Mouse (Mus musculus) Patski (cell line): ENCODE data around the gene Coil. TPM values are rescaled to one million over a fixed set of nuclear protein-coding genes. Genes with fewer than 3 reads are reported as not detected.

Experiments
- ATAC-seq: fragments of 100-300 bp; one replicate; pipeline ENCODE4 v1.8.0; 2021
- CTCF ChIA-PET: fragments of 350-600 bp; sonication (Branson Sonifier 250); formaldehyde crosslinking; loops from one replicate; lab custom pipeline; 2022; ENCODE audit warnings: inconsistent platforms; lab: Charles Lee
- POLR2A ChIA-PET: fragments of 350-600 bp; sonication (Branson Sonifier 250); formaldehyde crosslinking; loops from one replicate; lab custom pipeline; 2022; ENCODE audit warnings: antibody characterized with exemption, inconsistent platforms; lab: Charles Lee
- DNase-seq: peaks from one replicate; pipeline ENCODE4 v3.0.0-alpha.2; 2011; ENCODE audit warnings: low read depth, low spot score
- H3K27me3 ChIP-seq: fragments of 371-371 bp; one replicate; pipeline ENCODE4 v1.5.1; 2021
- CTCF ChIP-seq: fragments of 100-300 bp; IDR thresholded peaks from one replicate; pipeline ENCODE4 v1.5.1; 2021
- in situ Hi-C: fragments of 300-500 bp; cut with MboI; formaldehyde crosslinking; loops from 3 replicates; pipeline ENCODE4 v1.11.1; 2018; ENCODE audit warnings: low pct_unique_long_range_greater_than_20kb, mixed read lengths
- polyA plus RNA-seq: library from polyadenylated mRNA; unstranded; gene quantifications from one replicate; pipeline ENCODE4 v1.2.3, GENCODE M21; 2021

Coil gene
- polyA plus RNA-seq, 1 experiment from 2014 or later: 9.7 TPM

DNA sequence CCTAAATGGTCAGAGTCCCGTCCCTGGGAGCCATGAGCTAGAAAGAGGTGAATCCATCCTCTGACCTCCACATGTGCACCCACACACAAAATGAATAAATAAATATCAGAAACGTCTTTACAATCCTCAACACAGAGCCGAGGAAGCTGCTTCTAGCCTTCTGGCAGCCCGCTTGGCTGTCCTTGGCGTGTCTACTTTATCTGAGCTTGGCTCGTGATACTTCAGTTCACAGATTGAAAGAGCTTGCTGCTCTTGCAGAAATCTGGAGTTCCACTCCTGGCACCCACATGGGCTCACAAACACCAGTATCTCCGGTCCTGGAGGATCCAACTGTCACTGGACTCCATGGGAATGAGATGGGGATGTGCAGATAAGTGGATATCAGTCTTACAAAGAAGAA is 51.6 kb downstream of the Coil start:
- no peak for TF ChIP-seq CTCF
- ATAC-seq: no peak
- POLR2A ChIA-PET: interaction anchor here (0.7 kb wide), 1 partner anchor 937 kb away, joined by 3 read pairs; no protein-coding TSS in a partner anchor

DNA sequence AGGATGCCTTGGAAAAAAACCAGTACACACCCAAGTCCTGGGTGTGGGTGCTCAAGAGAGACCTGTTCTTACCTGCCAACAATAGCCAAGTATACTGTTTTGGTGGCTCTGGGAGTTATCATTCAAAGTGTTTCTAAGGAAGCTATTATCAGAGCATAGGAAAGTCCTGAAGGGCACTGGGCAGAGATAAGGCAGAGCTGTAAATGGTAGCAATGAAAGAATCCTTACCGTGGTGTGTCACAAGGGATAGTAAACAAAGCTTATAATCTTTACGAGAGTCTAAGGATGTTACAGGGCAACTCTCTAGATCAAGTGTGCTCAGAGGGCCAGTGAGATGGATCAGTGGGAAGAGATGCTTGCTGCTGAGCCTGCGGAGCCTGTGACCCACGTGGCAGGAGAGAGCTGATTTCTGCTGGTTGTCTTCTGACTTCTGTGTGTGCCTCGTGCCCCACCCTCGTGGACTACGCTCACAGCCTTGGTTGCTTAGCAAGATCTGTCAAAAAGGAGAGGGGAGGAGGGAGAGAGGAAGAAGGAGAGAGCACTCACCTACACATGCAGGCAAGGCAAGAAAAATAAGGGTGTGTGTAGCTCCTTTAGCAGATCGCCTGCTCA is 52.2 kb downstream of the Coil start:
- CTCF ChIA-PET: interaction anchor here (0.7 to 1.6 kb wide), 3 partner anchors 8 to 34 kb away, joined by 3 read pairs; no protein-coding TSS in a partner anchor
- no peaks in the 10 kb centered on the region for H3K27me3 ChIP-seq
- POLR2A ChIA-PET: interaction anchor here (0.7 kb wide), 1 partner anchor 938 kb away, joined by 3 read pairs; no protein-coding TSS in a partner anchor
- in situ Hi-C loops: no loop called here
- DNase-seq (no peak), ATAC-seq (no peak)
- TF ChIP-seq CTCF: no peak

More for the DNA sequence above, 51.6 kb downstream of the Coil start:
- DNase-seq: no peak
- CTCF ChIA-PET: interaction anchor here (0.8 to 1.6 kb wide), 4 partner anchors 9 to 34 kb away, joined by 3 to 4 read pairs (median 4); no protein-coding TSS in a partner anchor
- H3K27me3 ChIP-seq: no peaks in the 10 kb centered on the region
- in situ Hi-C loops: no loop called here

DNA sequence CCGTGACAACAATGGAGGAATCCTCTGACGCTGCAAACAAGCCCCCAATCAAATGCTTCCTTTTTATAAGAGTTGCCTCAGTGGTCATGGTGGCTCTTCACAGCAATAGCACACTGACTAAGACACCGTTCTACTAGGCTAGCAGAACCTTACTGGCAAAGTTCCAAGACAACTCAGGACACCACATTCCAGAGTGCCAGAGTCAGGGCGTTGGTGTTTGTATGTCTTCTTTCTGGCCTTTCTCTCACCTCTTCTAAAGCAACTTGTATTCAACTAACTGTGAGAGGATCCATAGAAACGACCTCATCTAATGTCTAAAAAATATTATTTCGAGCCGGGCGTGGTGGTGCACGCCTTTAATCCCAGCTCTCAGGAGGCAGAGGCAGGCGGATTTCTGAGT is 53.4 kb downstream of the Coil start:
- in situ Hi-C loops: no loop called here
- peak; percentile 92 for ATAC-seq
- no peaks in the 10 kb centered on the region for H3K27me3 ChIP-seq
- no peak for TF ChIP-seq CTCF
- ChIA-PET POLR2A (no interaction called here), CTCF (no interaction called here)
- DNase-seq: peak; percentile 78

DNA sequence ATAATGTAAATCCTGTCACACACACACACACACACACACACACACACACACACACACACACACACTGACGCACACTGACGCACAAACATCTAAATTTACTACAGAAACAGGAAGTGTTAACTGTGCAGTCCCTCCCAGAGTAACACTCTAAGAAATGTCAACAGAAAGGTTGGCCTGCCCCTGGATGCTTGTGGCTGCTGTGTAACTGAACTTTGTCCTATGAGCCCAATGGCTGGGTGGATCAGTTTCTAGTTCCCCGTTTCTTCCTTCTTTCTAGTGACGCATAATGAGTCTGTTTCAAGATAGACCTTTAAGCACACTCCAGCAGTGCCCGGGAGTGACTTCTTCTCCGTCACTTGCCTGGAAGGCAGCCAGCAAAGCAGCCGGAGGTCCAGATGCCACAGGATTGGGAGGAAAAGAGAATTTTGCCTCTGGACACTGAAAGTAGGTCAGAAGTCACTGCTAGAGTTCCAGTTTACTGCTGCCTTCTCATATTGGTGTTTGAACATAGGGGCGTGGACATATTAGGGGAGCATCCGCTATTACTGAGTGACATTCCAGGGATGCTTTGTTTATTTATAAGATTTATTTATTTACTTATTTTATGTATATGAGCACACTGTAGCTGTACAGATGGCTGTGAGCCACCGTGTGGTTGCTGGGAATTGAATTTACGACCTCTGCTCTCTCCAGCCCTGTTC is 54.3 kb downstream of the Coil start:
- ChIA-PET POLR2A (no interaction called here), CTCF (interaction anchor here (1.6 kb wide), 1 partner anchor 31 kb away, joined by 6 read pairs; no protein-coding TSS in a partner anchor)
- peak; percentile 23 for ATAC-seq
- no peaks in the 10 kb centered on the region for H3K27me3 ChIP-seq
- no peak for TF ChIP-seq CTCF
- in situ Hi-C loops: no loop called here
- peak; percentile 41 for DNase-seq

DNA sequence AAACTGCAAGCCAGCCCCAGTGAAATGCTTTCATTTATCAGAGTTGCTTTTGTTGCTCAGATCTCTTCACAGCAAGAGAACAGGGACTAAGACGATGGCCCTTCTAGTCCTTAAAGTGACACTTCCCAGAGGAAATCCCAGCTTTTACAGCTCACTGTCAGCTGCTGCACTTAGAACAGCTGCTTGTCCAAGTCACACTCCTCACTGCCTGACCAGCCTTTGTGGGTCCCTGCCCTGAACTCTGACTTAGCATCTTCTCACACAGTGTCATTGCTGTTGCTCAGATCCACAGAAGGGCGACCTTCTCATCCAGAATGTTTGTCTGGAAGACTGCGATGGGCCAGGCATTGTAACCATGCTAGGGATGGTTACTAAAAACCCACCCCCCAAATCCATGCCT is 55.6 kb downstream of the Coil start:
- H3K27me3 ChIP-seq: no peaks in the 10 kb centered on the region
- CTCF ChIA-PET: interaction anchor here (1.2 to 1.6 kb wide), 2 partner anchors 14 to 32 kb away, joined by 5 to 6 read pairs; no protein-coding TSS in a partner anchor
- POLR2A ChIA-PET: no interaction called here
- in situ Hi-C loops: no loop called here
- DNase-seq (no peak), ATAC-seq (no peak)
- no peak for TF ChIP-seq CTCF

DNA sequence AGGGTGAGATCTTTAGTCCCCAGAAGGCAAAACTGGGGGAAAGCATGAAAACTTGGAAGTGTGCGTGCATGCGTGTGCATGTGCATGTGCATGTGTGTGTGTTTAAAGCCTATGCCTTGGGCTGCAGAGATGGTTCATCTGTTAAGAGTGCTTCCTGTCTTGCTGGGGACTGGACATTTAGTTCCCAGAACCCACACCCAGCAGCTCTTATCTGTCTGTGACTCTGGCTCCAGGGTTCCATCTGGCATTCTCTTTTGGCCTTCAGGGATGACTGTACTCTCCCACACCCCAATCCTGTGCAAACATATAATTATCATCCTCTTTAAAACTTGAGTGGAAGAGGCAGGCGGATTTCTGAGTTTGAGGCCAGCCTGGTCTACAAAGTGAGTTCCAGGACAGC is 56.1 kb downstream of the Coil start:
- in situ Hi-C loops: no loop called here
- CTCF ChIA-PET: interaction anchor here (0.6 to 1.6 kb wide), 3 partner anchors 11 to 33 kb away, joined by 3 to 6 read pairs (median 5); no protein-coding TSS in a partner anchor
- H3K27me3 ChIP-seq: no peaks in the 10 kb centered on the region
- no peak for ATAC-seq
- no peak for TF ChIP-seq CTCF
- POLR2A ChIA-PET: no interaction called here
- no peak for DNase-seq

DNA sequence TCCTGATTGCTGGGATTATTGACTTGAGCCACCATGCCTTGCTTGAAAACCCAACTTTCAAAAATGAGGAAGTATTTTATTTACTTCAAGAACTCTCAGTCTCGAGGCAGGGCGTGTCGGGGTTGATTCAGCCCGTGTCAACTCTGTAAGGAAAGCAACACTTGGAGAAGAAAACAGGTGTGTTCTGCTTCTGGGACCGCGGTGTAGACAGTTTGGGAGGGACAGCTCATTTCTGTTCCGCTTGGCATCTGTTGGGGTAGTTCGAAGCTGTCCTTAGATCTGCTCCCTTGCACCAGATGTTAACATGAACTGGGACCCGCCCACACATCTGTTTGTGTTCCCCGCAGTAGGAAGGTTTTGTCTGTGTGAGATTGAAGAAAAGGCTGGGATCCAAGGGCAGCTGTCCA is 57.9 kb downstream of the Coil start:
- no peaks in the 10 kb centered on the region for H3K27me3 ChIP-seq
- TF ChIP-seq CTCF: no peak
- DNase-seq: no peak
- ChIA-PET POLR2A (no interaction called here), CTCF (interaction anchor here (1.1 to 1.5 kb wide), 3 partner anchors 12 to 31 kb away, joined by 3 to 6 read pairs (median 3); no protein-coding TSS in a partner anchor)
- ATAC-seq: no peak
- in situ Hi-C loops: no loop called here

DNA sequence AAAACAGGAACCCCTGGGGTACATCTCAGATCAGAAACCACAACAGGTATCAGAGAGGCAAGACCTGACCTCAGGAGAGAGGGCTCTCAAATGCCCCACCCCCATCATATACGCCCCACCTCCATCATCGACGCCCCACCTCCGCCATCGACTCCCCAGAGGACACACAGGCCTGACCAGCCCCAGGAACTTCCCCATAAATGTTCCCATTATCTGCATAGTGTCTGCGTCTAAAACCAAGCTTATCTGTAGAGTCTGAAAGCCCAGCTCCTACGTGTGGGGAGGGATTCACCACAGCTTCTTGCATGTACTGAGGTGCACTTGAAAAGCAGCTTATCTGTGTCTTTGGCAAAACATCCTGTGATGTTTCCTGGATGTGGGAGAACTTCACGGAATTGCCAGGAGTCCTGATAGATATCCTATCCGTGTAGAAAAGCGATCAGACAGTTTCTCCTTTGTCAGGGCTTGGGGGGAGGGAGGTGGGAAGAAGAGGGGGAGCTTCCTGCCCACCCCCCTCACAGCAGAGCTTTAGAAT is 58.9 kb downstream of the Coil start:
- ATAC-seq (no peak), DNase-seq (no peak)
- ChIA-PET POLR2A (interaction anchor here (1.0 kb wide), 1 partner anchor 28 kb away, joined by 3 read pairs; no protein-coding TSS in a partner anchor), CTCF (interaction anchor here (1.4 to 1.5 kb wide), 2 partner anchors 11 to 14 kb away, joined by 3 to 6 read pairs; no protein-coding TSS in a partner anchor)
- no peak for TF ChIP-seq CTCF
- in situ Hi-C loops: no loop called here
- H3K27me3 ChIP-seq: no peaks in the 10 kb centered on the region

DNA sequence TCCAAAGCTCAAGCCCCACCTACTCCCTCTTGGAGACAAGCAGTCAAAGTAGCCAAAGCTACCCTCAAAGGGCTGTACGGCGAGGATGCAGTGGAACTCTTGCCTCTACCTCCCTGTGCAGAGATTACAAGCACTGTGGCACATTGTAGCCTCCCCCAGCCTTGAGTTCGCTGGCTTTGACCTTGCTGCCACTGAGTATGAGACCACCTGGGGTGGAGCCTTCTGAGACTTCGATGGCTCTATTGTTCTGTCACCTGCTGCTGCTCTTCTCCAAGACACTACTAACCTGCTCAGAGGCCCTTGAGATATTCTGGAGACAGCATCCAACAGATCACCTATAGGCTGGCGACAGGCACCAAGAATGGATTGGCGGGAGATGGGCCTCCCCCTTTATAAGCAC is 60.5 kb downstream of the Coil start:
- POLR2A ChIA-PET: no interaction called here
- in situ Hi-C loops: loop anchor here (10.0 kb wide), 1 partner anchor 46 kb away; no protein-coding TSS in a partner anchor
- TF ChIP-seq CTCF: no peak
- CTCF ChIA-PET: interaction anchor here (1.1 to 1.6 kb wide), 2 partner anchors 8 to 9 kb away, joined by 3 read pairs; no protein-coding TSS in a partner anchor
- no peak for ATAC-seq
- no peak for DNase-seq
- no peaks in the 10 kb centered on the region for H3K27me3 ChIP-seq

DNA sequence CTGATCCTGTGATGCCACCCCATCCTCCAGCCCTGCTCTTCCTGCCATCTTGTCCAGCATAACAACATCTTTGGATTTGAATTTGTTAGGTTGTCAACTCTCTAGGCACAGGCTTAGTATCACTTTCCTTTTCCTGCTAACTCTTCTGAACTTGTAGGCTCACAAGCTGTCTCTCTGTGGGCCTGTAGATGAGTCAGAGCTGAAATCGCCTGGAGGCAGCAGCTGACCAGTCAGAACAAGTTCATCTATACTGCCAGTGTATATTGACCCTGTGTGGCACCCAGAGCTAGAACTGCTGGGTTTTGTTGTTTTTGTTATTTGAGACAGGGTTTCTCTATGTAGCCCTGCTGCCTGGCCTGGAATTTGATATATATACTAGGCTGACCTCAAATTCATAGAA is 61.1 kb downstream of the Coil start:
- in situ Hi-C loops: loop anchor here (10.0 kb wide), 1 partner anchor 46 kb away; no protein-coding TSS in a partner anchor
- CTCF ChIA-PET: no interaction called here
- no peak for TF ChIP-seq CTCF
- H3K27me3 ChIP-seq: no peaks in the 10 kb centered on the region
- ATAC-seq: peak; percentile 67
- no peak for DNase-seq
- POLR2A ChIA-PET: no interaction called here
